Mouse (Mus musculus) hindbrain, embryonic 16.5 days (tissue): ENCODE results near the gene Gprin2. TPM values are rescaled to one million over a fixed set of nuclear protein-coding genes. Genes with fewer than 3 reads are reported as not detected.

Experiments
- polyA plus RNA-seq: library from polyadenylated mRNA; unstranded; fragments of >200 nt; fragmentation: Nextera tagmentation; extraction: Ambion mirVana; gene quantifications from 2 replicates; pipeline ENCODE4 v1.2.1, GENCODE M21; 2015

The Gprin2 gene
- polyA plus RNA-seq, 1 experiment from 2014 or later, result 5.1 TPM

Other genes starting within 250 kb of the Gprin2 start
- 0.04 and 0.16 TPM in 2 replicates for gene Rbp3, start 247.7 kb downstream of the Gprin2 start, polyA plus RNA-seq
- gene Zfp488, start 222.9 kb downstream of the Gprin2 start, polyA plus RNA-seq, result 1.5 and 1.6 TPM in 2 replicates
- gene Gm30083, start 186.5 kb downstream of the Gprin2 start, polyA plus RNA-seq, result not detected in 2 replicates
- gene Gm5460, start 184.9 kb downstream of the Gprin2 start, polyA plus RNA-seq, result not detected in 2 replicates
- gene Antxrl, start 148.9 kb downstream of the Gprin2 start, polyA plus RNA-seq, result not detected in 2 replicates
- gene Anxa8, start 115.7 kb downstream of the Gprin2 start, polyA plus RNA-seq, result 0.24 and 0.27 TPM in 2 replicates
- gene A630023A22Rik, start 98.9 kb downstream of the Gprin2 start, polyA plus RNA-seq, result 0.30 TPM in 1 of 2 replicates, not detected in the other
- 0.30 and 0.31 TPM in 2 replicates for gene Npy4r, start 49.2 kb downstream of the Gprin2 start, polyA plus RNA-seq
- gene Syt15, start 17.9 kb upstream of the Gprin2 start, polyA plus RNA-seq, result 0.91 and 1.6 TPM in 2 replicates
- gene Shld2, start 108.8 kb upstream of the Gprin2 start, polyA plus RNA-seq, result 5.4 and 5.8 TPM in 2 replicates
- 112 and 115 TPM in 2 replicates for gene Glud1, start 109.1 kb upstream of the Gprin2 start, polyA plus RNA-seq
- not detected in 2 replicates for gene Fam25c, start 153.8 kb upstream of the Gprin2 start, polyA plus RNA-seq
- 188 and 207 TPM in 2 replicates for gene Sncg, start 173.1 kb upstream of the Gprin2 start, polyA plus RNA-seq
- gene Mmrn2, start 173.8 kb upstream of the Gprin2 start, polyA plus RNA-seq, result 3.8 and 5.0 TPM in 2 replicates